Mouse (Mus musculus) regulatory T cell (primary cell): ENCODE measurements at regions not wholly inside any gene's neighbourhood (a gene's known extent, or its start where the extent isn't known, plus 50 kb on each side); places are given as distances from the start of the nearest gene placed in this dataset.

Experiments
- in situ Hi-C: fragments of 300-600 bp; cut with MboI, MseI; formaldehyde crosslinking; loops from one replicate; pipeline ENCODE4 v1.15.1; 2025; ENCODE audit warnings: high pct_unique_total_duplicates

DNA sequence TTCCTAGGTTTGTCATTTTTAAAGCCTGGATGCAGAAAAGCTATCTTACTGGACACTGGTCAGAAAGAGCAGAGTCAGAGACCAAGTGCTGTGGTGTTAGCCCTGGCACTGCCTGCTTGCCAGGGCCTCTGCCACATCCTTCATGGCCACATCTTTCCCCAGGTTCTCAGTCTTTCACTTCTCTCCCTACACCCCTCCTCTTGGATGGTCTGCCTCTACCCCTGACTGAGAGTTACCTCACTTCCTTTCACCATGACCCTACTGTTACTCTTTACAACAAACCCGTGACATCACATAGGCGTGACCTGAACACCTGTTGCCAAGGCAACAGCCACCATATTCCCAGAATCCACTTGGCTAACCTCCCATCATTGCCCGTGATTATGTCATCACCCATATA lies 191.6 kb upstream of the Jade1 start:
- in situ Hi-C loops: no loop called here

DNA sequence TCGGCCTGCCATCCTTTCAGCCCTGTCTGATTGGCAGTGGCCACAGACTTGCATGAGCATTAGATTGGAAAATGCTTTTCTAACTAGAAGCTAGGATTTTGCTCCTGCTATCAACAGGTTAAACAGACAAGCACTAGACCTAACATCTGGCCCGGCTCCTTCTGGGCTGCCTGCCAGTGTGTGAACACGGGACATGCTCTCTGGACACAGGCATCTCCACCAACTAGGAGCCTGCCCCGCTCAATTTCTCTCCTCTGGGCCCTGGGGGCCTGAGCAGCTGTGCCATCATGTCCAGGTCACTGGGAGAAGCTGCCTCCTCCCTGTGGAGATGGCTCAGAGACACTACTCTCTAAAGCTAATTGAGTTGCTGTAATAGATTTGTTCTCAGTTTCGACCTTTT lies 195.3 kb upstream of the Jade1 start:
- in situ Hi-C loops: no loop called here

DNA sequence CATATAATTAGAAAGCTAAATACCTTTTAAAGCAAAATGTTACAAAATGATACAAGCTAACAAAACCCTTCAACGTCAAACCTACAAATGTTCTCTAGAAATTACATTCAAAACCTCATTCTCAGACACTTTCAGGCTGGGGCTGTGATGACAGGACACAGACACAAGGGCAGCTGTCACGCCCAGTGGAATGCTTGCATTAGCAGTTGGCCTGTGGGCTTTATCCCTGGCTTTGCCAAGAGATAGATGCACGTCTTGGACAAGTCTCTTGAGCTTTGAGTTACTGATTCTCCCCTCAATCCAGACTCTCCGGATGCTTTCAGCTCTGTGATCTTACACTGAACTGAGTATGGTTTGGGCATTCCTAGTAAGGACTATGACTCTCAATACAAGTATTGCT lies 196.1 kb upstream of the Jade1 start:
- in situ Hi-C loops: no loop called here

DNA sequence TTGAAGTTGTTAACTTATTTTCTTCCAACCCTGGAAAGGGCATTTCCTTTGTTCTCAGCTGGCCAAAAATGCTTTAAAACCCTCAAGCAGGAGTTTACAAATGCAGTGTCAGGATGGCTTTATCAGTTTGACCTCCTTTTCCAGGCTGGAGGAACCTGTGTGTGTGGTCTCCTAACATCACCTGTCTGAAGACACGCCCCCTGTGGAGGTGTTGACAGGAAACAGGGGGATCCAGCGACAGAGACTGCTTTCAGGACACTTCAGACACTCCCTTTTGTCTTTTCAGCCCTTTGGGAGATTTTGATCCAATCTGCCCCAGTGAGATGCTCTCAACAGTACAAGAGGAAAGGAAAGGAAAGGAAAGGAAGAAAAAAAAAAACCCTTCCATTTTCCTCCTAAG lies 202.5 kb upstream of the Jade1 start:
- in situ Hi-C loops: no loop called here

DNA sequence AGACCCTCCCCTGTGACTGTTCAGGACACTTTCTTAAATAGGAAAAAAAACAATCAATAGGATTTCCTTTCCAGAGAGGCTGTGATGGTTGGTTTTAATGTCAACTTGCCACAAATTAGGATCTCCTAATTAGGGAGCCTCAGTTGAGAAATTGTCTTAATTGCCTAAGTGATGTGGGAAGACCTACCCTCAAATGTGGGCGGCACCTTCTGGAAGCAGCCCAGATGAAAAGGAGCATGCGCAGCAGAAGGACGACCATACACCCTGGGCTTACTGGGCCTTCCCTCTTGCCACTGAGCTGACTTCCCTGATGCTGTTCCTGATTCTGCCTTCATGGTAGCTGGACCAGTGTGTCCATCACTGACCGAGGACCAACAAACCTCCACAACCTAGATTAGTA lies 203.7 kb upstream of the Jade1 start:
- in situ Hi-C loops: no loop called here

DNA sequence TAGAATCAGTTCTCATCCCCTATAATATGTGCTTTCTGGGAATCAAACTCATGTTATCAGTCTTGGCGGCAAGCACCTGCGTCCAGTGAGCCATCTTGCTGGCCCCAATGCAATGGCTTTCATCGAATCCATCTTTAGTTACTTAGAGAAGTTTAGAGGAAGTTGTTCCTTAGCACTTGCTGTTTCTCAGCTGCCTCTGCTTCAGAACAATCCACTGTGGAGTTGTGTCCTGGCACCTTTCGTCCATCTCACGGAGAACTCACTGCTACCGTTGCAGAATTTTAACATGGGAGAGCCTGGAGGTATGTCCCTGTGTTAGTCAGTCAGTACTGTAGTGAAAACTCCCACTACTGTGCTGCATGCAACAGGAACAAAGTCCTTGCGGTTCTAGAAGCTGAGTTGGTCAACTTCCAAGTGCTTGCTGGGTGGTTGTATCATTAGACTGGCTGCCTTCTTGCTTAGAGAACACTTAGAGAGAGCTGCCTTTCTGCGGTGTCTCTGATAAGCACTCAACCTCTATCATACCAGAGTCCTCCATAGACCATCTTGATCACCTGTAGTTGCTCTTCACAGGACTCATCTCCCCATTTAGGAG lies 204.3 kb upstream of the Jade1 start:
- in situ Hi-C loops: no loop called here

DNA sequence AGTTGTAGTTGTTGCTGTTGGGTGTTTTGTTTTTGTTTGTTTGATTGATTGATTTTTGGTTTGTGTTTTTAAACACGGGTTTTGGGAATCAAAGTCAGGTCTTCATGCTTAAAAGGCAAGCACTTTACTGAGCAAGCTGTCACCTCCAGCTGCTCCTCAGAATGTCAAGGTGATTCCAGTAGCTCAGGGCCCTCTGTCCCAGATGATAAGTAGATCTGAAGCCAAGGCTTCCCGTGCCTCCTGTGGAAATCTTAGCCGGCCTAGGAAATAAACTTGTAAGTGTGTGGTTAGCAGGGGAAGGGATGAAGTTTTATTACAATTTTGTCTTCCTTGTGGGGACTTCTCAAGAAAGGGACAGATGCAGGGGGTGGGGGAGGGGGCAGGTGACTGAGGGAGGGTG lies 205.2 kb upstream of the Jade1 start:
- in situ Hi-C loops: no loop called here

DNA sequence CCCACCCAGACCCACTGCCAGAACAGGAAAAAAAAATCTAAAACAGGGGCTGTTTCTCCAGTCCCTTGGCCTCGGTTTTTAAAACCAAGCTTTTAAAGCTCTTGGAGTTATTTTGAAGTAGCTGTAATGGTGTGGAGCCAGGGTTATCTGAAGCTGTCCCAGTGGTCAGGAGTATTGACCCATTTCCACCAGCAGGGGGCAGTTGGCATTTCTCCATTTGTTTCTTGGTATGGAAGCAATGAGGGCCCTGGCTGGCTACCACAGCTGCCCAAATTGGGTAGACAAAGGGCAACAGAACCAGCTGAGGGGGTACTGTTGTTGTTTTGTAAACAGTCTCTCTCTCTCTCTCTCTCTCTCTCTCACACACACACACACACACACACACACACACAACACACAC lies 206.7 kb upstream of the Jade1 start:
- in situ Hi-C loops: no loop called here

DNA sequence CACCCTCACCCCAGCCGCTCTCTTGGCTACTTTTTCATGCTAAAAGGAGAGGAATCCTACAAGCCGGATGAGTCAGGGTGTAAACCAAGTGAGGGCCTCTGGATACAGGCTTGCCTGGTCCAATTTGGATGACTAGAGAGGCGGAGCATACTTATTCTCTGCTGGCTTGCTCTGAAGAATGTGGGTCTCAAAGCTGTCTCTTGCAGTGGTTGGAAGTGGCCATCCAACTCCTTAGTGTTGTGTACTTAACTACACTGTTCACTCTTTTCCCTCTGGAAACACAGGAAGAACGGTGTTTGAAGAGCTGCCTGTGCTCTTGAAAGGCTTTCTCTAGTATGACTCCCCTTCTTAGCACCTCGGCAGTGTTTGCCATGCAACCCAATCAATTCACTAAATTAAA lies 208.7 kb upstream of the Jade1 start:
- in situ Hi-C loops: no loop called here

DNA sequence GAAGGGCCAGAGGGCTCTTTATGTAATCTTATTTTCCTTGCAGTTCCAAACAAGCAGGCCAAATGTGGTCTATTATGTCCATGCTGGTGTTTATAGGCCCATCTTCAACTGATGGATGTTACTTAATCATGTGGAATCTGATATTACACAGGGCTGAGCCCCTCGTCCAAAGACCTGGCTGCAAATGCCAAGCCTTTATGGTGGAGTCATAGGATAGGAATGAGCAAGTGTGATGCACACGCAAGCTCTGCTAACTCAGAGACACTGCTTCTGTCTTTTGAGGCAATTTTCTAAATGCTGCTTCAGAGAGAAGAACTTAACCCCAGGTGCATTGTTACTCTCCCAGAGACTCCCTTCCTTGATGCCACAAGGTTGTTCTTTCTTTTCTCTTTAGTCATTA lies 212.1 kb upstream of the Jade1 start:
- in situ Hi-C loops: no loop called here

DNA sequence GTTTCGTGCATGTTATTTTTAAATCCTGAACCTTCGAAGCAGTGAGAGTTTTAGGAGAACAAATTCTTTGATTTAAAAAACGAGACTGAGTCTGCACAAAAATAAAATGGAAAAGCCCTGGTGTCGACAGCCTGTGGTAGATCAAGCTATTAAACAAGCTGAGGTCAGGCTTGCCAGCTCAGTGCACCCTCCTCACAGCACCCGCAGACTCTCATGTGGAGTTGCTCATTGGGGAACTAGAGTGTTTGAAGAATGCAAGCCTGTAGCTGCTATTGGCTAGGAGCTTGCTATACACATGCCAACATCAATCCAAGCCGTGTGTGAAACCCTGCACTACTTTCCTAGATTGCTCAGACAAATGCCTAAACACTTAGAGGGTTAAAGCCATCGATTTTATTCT lies 223.1 kb upstream of the Jade1 start:
- in situ Hi-C loops: no loop called here

DNA sequence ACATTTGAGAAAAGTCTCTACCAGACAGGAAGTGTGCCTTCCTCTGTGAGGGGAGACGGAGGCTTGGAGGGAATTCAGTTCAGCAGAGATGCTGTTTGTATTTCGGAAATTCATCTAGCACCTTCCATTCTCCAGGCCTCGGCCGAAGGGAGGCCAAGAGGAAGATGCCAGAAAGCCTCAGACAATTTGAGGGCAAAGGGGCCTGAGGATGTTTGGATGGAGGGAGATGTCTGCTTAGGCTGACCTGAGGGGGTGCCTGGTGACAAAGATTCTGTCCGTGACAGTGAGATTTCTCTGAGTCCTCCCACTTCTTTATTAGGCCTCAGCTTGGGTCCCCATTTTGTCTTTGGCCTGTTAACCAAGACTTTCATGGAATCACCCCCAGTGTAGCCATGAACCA lies 225.2 kb upstream of the Jade1 start:
- in situ Hi-C loops: no loop called here

DNA sequence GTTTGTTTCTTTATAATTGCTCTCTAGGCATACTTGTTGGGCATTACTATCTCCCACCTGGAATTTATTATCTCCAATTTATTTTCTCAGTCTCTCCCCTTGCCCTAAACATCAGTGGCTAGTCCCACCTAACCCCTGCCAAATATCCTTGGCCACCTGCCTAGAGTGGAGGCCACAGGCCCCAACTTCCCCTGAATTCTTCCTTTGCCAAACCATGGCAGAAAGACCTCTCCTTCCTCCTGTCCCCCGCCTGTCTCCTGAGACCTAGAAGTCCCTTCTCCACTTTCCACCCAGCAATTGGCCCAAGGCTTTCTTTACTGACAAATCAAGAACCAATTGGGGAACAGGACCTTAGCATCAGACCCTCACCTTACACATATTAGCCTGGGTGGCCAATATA lies 226.7 kb upstream of the Jade1 start:
- in situ Hi-C loops: no loop called here

DNA sequence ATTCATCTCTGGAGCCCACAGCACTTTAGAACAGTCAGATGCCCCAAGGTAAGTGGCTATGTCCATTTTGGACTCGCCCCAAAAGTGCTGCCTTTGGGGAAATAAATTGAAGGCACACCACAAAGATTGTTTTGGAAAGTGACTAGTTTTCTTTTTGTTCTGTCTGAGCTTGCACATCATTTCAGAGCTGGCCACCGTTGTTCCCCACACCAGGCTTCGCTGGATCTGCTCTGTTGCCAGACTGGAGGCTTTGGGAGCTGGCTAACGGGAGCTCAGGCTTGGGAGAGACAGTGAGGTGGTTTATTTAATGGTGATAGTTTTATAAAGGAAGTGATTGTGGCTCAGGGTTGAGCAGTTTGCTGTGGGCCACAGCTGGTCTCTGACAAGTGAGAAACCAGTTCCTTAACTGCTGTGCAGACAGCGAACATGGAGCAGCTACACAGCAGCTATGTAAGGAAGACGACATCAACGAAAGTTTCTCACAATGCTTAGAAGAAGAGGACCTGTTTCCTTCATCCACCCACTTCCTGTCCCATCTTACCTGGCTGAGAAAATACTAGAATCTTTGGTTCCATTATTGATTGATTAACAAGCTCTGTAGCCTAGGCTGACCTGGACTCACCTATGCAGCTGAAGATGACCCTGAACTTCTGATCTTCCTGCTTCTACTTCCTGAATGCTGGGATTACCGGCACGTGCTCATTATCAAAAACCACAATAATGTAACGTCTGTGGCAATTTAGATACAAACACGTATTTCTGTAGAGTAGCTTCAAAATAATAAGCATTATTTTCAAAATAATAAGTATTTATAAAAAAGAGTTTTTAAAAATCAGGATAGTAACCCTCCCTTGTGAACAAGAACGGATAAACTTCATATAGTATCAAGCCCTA lies 229.1 kb upstream of the Jade1 start:
- in situ Hi-C loops: no loop called here

DNA sequence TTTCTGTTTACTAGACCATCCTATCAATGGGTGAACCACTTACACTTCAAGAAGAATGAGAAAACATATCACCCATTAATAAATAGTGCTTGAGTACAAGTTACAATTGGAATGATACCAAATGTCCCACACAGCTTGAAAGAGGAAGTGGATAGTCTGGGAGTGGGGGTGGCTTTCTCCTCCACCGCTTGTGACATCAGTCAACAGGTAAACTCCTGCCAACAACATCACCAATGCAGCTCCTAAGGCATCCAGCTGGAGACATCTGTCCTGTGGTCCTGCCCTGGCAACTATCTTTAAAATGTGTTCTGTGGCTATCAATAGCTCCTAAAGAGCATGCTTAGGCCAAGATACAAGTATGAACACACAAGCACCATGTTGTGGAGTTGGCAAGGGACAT lies 233.7 kb upstream of the Jade1 start:
- in situ Hi-C loops: no loop called here

DNA sequence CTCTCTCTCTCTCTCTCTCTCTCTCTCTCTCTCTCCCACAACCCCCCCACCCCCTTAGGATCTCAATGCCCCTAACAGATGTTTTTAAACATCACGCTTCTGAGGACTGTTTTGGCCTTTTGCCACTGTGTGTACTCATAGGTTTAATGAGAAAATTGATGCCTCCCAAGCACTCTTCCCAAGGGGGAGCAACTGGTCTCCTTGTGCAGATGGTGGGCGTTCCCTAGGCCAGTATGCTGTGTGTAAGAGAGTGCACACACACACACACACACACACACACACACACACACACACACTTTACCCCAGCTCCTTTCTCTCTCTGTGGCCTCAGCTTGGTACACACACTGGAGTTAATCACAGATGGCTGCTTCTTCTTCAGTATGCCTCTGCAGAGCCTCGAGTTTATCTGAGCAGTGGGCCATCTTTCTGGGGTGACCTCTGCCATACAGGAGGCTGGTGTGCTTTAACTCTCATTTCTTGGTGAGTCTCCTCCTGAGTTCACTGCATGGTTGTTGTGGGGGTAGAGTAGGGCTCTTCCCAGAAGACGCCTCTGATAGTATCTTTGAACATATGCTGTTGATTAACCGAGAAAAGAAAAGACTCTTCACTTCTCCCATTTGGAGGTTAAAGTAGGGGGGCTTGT lies 236.2 kb upstream of the Jade1 start:
- in situ Hi-C loops: no loop called here

DNA sequence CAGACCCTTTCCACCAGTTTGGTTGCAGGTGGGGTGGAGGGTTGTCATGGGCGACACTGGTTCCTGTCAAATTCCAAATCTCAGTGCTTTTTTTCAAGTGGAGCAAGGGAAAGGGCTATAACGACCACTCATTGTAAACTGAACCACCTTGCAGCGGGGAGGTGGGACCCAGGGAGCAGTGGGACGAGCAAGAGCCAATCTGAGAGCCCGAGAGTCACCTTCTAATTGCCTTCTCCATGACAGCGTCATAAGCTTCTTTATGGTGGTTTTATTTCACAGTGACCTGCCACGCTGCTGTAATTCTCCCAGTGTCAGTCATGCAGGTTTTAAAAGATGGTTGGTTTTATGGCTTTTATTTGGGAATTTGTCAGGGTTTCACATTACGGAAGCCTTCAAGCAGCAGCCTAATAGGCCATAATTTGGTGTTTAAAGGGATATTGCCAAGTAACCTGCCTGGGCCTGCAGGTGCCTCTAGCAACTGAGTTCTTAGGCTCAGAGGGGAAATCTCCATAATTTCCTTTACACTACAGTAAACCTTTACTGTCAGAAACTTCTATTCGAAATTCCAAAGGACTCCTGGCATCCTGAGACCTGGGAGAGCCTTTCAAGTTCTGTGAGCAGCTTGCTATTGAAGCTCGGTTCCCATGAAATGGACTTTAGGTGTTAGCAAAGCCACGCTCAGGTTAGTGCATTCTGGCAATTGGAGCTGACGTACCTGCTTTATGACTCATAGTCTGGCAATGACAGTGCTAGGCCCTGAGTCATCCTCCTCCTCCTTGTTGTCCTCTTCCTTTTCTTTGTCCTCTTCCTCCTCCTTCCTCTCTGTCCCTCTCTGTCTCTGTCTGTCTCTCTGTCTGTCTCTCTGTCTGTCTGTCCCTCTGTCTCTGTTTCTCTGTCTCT lies 235.6 kb upstream of the Pgrmc2 start:
- in situ Hi-C loops: no loop called here

DNA sequence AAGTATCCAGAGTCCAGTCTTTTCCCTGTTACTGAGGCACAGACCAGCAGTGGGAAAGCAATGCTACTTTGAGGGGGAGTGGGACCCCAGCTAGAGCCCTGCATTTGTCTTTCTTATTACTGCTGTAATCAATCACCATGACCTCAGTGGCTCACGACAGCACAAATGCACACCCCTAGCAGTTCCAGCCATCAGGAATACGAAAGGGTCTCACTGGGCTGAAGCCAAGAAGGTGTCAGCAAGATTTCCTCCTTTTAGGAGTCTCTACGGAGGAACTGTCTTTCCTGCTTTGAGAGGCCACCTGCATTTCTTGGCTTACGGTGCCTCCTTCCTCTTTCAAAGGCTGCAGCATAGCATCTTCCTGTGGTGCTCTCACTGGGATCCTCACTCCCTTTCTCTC lies 234.3 kb upstream of the Pgrmc2 start:
- in situ Hi-C loops: no loop called here

DNA sequence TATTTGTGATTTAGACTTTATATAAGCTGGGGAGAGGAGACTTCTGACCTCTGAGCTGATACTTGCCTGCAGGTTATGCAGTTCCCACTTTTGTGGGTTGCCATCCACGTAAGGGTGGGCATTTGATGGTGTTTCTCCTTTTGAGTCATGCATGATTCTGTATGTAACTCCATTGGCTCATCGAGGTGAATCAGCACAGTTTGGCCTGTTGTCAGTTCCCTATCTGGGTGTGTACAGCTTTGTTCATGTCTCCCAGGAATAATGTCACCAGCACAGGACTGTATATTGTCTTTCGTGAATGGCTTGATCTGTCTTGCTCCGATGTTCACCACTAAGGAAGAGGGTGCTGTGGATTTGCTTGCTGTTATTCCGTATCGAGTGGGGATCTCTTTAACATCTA lies 229.6 kb upstream of the Pgrmc2 start:
- in situ Hi-C loops: no loop called here

DNA sequence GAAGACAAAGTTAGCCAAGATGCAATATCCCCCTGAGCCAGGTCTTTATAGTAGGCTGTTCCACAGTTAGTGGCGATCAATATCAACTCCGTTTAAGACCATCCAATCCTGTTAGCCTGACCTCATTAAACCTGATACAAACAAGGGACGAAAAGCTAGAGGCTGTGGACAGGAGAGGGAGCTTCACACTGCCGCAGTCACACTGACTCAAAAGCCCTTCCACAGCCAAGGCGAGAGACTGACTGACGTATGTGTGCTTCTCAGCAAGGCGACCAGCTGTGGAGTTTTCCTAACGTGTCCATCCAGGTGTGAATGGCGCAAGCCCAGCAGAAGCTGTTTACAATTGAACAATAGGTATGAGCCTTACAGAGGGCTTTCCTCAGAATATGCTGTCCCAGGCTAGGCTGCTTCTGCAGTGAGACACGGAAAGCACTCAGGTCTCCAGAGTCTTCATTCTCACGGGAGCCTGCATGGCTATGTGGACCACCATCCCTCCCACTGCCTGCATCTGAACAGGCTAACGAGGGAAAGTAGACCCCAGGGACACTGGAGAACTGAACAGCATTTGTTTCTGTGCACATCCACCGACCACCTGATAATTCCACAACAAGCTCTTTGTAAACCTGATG lies 224.7 kb upstream of the Pgrmc2 start:
- in situ Hi-C loops: no loop called here

DNA sequence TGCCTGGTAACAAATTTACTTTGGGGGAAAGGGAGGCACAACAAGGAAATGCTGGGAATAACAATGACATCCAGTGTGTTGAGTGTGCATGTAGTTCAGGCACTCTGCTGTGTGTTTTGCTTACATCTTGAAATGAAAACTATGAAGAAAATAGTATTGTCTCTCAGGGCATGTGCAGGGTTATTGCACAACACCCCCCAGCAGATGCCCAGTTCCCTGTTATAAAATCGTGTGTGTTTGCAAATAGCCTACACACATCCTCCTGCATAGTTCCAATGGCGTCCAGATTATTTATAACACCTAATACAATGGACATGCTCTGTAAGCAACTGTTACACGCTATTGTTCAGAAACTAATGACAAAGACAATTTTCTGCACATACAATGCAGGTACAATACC lies 220.0 kb upstream of the Pgrmc2 start:
- in situ Hi-C loops: no loop called here

DNA sequence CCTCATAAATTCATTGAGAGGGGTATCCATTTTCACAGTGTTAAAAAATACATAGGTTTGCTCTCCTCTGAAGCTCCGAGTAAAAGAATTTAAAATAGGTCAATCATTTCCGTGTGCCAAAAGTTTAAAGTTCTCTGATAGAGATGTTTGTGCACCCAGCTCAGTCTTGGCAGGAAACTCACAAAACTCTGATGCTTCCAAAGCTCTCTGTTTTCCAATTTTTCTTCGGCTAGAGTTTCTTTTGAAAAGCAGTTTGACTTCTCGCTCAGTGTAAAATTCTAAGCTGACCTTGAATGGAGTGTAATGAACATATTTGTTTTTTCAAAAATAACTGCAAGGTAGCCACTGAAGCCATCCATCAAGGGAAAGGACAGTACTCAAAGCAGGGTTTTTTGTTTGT lies 215.9 kb upstream of the Pgrmc2 start:
- in situ Hi-C loops: no loop called here
